Mouse (Mus musculus): ENCODE data around the gene Crim1. TPM values are rescaled to one million over a fixed set of nuclear protein-coding genes. Genes with fewer than 3 reads are reported as not detected.

Crim1 gene
- polyA plus RNA-seq, 1 experiment, result 7.1 TPM

DNA sequence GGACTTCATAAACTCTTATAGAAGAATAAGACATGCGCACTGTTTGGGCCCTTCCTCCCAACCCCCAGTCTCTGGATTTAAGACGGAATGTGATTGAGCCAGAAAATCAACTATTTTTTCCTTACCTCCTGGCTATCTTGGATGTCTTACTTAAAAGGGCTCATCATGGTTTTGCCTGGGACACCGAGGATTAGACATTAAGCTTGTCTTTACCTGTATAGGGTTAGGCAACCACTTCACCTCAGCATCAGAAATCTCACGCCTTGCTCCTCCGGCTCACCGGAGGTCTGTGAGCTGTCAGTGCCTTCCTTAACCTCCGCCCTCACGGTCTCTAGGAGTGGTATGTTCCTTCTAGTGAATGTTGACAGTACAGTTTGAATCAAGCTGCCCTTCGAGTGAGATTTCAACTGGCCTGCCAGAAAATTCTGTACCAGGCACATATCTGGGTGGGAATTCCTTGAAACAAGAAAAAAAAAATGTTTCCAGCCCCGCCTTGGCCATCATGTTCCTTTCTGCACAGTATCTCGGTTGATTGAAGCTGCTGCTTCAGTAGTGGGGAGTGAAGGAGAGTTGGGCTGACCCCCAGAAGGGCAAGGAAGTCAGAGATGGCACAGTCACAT is 121.3 kb downstream of the Crim1 start:
- H3K79me3 ChIP-seq (ENCODE audit: low read depth), result no peaks in the 10 kb centered on the region
- no peaks in the 10 kb centered on the region for H3K27me3 ChIP-seq (ENCODE audit: control insufficient read depth, insufficient read depth, insufficient read length)
- peaks cover 8% of the 10 kb centered on the region for H3K36me3 ChIP-seq (ENCODE audit: control insufficient read depth, insufficient read depth)
- no peak overlapping the region for H3ac ChIP-seq (ENCODE audit: control insufficient read depth, insufficient read length, low read depth)
- H3K4me3 ChIP-seq (ENCODE audit: insufficient read depth, poor library complexity, severe bottlenecking), result no peak overlapping the region
- no peak for TF ChIP-seq USF1 (IDR thresholded peaks at IDR 0.05; ENCODE audit: low read depth)
- no peak for TF ChIP-seq MYOG (IDR thresholded peaks at IDR 0.05; ENCODE audit: control insufficient read depth, extremely low read depth, insufficient read length)
- TF ChIP-seq MAX (IDR thresholded peaks at IDR 0.05), result no peak
- TF ChIP-seq FOSL1 (IDR thresholded peaks at IDR 0.05; ENCODE audit: insufficient read depth, low read length, poor library complexity, severe bottlenecking), result no peak
- no peak for TF ChIP-seq MYOD1 (IDR thresholded peaks at IDR 0.05; ENCODE audit: control insufficient read depth, insufficient read length, low read depth)
- TF ChIP-seq CTCF (IDR thresholded peaks at IDR 0.05; ENCODE audit: control insufficient read depth, insufficient read depth, insufficient read length), result no peak
- no peak for TF ChIP-seq CEBPB (IDR thresholded peaks at IDR 0.05; ENCODE audit: low read depth)
- no peaks in the 10 kb centered on the region for H3K79me2 ChIP-seq (ENCODE audit: control insufficient read depth, insufficient read depth)

DNA sequence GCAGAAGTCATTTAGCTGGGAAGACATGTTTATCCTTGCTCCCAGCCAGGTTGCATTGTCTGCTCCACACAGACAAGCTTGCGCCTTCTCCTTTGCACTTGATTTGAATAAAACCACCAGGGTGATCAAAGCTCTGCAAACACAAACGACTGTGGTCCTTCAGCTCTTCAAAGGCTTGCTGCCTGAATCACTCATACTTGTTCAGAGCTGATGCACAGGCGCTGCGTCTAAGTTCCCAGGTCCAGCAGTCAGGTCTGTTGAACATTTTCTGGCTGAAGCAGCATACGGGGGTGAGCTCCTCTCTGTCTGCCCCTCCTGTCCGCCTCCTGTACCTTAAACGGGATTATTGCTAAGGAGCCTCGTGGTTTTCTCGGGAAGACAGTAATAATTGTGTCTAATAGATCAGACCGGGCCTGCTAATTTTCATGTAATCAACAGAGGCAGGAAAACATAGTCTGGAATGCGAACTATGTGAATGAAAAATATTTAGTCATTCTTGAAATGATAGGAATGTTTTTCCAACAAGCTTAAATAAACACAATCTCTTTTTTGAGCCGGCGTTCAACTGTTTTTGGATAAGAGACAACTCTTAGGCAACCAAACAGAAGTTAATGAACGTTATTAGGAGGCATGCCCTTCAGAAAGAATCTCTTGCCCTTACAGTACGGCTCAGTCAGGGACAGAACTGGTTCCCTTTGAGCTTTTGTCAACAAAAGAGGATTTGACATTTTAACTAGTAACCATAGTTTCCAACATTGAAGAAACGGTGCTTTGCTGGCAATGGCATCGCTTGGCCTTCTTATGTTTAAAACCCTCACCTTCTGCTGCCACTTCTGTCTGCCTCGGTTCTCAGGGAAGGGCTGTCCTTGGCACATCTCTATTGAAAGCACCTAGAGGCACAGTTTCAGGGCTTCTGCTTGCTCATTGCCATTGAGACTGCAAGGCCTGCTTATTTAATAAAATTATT is 122.6 kb downstream of the Crim1 start:
- H3K36me3 ChIP-seq (ENCODE audit: control insufficient read depth, insufficient read depth), result peaks cover 8% of the 10 kb centered on the region
- no peaks in the 10 kb centered on the region for H3K27me3 ChIP-seq (ENCODE audit: control insufficient read depth, insufficient read depth, insufficient read length)
- no peak overlapping the region for H3K4me3 ChIP-seq (ENCODE audit: insufficient read depth, poor library complexity, severe bottlenecking)
- TF ChIP-seq USF1 (IDR thresholded peaks at IDR 0.05; ENCODE audit: low read depth), result no peak
- peak; percentile 56 for TF ChIP-seq CEBPB (IDR thresholded peaks at IDR 0.05; ENCODE audit: low read depth)
- no peaks in the 10 kb centered on the region for H3K79me3 ChIP-seq (ENCODE audit: low read depth)
- peak overlapping the region; percentile 28 for H3ac ChIP-seq (ENCODE audit: control insufficient read depth, insufficient read length, low read depth)
- H3K79me2 ChIP-seq (ENCODE audit: control insufficient read depth, insufficient read depth), result no peaks in the 10 kb centered on the region

DNA sequence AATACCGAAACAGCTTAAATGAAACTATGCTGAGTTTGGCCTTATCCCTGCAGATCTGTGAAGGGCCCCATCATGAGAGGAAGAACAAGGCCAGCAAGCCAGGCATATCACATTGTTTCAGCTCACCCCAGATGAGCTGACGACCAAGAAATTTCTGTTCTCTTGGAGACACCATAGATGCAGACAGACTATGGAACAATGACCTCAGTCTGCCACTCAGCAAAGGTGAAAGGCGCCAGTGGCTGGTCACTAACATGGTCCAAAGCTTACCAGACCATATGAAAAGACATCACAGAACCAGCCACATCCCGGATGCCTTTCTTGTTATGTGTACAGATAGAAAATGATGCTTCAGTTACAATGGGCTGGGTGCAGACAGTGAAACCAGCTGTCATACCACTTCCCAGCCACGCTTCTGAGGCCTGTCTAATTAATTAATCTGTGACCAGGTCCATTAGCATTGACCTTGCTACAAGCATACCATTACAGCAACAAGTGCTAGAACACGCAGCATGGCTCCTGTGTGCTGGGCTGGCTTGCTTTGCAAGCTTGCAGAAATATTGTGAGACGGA is 125.8 kb downstream of the Crim1 start:
- no peak overlapping the region for H3K4me3 ChIP-seq (ENCODE audit: insufficient read depth, poor library complexity, severe bottlenecking)
- H3K79me2 ChIP-seq (ENCODE audit: control insufficient read depth, insufficient read depth), result no peaks in the 10 kb centered on the region
- H3K36me3 ChIP-seq (ENCODE audit: control insufficient read depth, insufficient read depth), result no peaks in the 10 kb centered on the region
- no peak overlapping the region for H3ac ChIP-seq (ENCODE audit: control insufficient read depth, insufficient read length, low read depth)
- no peaks in the 10 kb centered on the region for H3K79me3 ChIP-seq (ENCODE audit: low read depth)
- H3K27me3 ChIP-seq (ENCODE audit: control insufficient read depth, insufficient read depth, insufficient read length), result no peaks in the 10 kb centered on the region
- TF ChIP-seq CEBPB (IDR thresholded peaks at IDR 0.05; ENCODE audit: low read depth) (no peak), MAX (IDR thresholded peaks at IDR 0.05) (no peak), FOSL1 (IDR thresholded peaks at IDR 0.05; ENCODE audit: insufficient read depth, low read length, poor library complexity, severe bottlenecking) (no peak), MYOD1 (IDR thresholded peaks at IDR 0.05; ENCODE audit: control insufficient read depth, insufficient read length, low read depth) (no peak), USF1 (IDR thresholded peaks at IDR 0.05; ENCODE audit: low read depth) (no peak), CTCF (IDR thresholded peaks at IDR 0.05; ENCODE audit: control insufficient read depth, insufficient read depth, insufficient read length) (no peak), MYOG (IDR thresholded peaks at IDR 0.05; ENCODE audit: control insufficient read depth, extremely low read depth, insufficient read length) (no peak)

DNA sequence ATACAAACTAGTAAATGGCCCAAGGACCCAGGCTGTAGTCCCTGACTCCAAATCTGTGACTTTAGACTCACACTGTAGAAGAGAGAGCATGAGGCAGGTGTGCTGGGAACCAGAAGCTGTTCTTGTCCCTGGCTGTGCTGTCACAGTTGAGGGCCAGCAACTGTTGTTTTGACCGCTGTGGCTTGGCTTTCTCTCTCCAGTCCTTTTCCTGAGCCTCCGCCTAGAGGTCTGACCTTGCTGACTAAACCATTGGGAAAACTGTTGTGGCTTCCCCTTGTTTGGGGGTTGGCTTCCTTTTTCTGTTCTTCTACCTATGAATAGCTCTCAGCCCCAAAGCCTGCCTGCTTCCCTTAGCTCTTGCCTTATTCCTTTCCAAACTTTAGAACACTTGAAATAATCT is 126.3 kb downstream of the Crim1 start:
- TF ChIP-seq CTCF (IDR thresholded peaks at IDR 0.05; ENCODE audit: control insufficient read depth, insufficient read depth, insufficient read length), result no peak
- no peak for TF ChIP-seq MYOD1 (IDR thresholded peaks at IDR 0.05; ENCODE audit: control insufficient read depth, insufficient read length, low read depth)
- no peak for TF ChIP-seq FOSL1 (IDR thresholded peaks at IDR 0.05; ENCODE audit: insufficient read depth, low read length, poor library complexity, severe bottlenecking)
- no peak for TF ChIP-seq MAX (IDR thresholded peaks at IDR 0.05)
- no peak for TF ChIP-seq USF1 (IDR thresholded peaks at IDR 0.05; ENCODE audit: low read depth)
- no peak for TF ChIP-seq CEBPB (IDR thresholded peaks at IDR 0.05; ENCODE audit: low read depth)
- no peak for TF ChIP-seq MYOG (IDR thresholded peaks at IDR 0.05; ENCODE audit: control insufficient read depth, extremely low read depth, insufficient read length)
- Histone ChIP-seq H3K79me2 (ENCODE audit: control insufficient read depth, insufficient read depth) (no peaks in the 10 kb centered on the region), H3K79me3 (ENCODE audit: low read depth) (no peaks in the 10 kb centered on the region), H3K4me3 (ENCODE audit: insufficient read depth, poor library complexity, severe bottlenecking) (no peak overlapping the region), H3K36me3 (ENCODE audit: control insufficient read depth, insufficient read depth) (no peaks in the 10 kb centered on the region), H3ac (ENCODE audit: control insufficient read depth, insufficient read length, low read depth) (no peak overlapping the region), H3K27me3 (ENCODE audit: control insufficient read depth, insufficient read depth, insufficient read length) (no peaks in the 10 kb centered on the region)

DNA sequence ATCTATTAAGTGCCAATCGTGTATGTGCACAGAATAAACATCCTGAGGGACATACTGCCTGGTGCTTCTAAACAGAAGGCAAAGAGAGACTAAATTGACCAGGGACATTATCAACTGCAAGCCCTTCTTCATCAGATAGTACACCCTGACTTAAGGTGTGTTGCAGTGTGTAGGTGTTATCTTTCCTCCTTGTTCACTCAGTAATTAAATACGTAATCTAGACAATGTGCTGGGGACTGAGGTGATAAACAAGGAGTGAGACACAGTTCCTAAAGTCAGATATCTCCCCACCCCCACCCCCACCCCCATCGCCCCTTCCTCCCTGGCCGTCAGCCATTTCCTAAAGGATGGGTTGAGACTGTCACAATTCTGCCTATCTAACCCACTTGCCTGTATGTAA is 127.1 kb downstream of the Crim1 start:
- Histone ChIP-seq H3K79me2 (ENCODE audit: control insufficient read depth, insufficient read depth) (no peaks in the 10 kb centered on the region), H3K36me3 (ENCODE audit: control insufficient read depth, insufficient read depth) (no peaks in the 10 kb centered on the region), H3K79me3 (ENCODE audit: low read depth) (no peaks in the 10 kb centered on the region), H3K4me3 (ENCODE audit: insufficient read depth, poor library complexity, severe bottlenecking) (no peak overlapping the region), H3ac (ENCODE audit: control insufficient read depth, insufficient read length, low read depth) (no peak overlapping the region), H3K27me3 (ENCODE audit: control insufficient read depth, insufficient read depth, insufficient read length) (no peaks in the 10 kb centered on the region)
- TF ChIP-seq USF1 (IDR thresholded peaks at IDR 0.05; ENCODE audit: low read depth) (no peak), CEBPB (IDR thresholded peaks at IDR 0.05; ENCODE audit: low read depth) (no peak), MAX (IDR thresholded peaks at IDR 0.05) (no peak), CTCF (IDR thresholded peaks at IDR 0.05; ENCODE audit: control insufficient read depth, insufficient read depth, insufficient read length) (no peak), FOSL1 (IDR thresholded peaks at IDR 0.05; ENCODE audit: insufficient read depth, low read length, poor library complexity, severe bottlenecking) (no peak), MYOG (IDR thresholded peaks at IDR 0.05; ENCODE audit: control insufficient read depth, extremely low read depth, insufficient read length) (no peak), MYOD1 (IDR thresholded peaks at IDR 0.05; ENCODE audit: control insufficient read depth, insufficient read length, low read depth) (no peak)

Measured in C2C12 (cell line).